Mouse (Mus musculus): ENCODE measurements around the gene AY761185. TPM values are rescaled to one million over a fixed set of nuclear protein-coding genes. Genes with fewer than 3 reads are reported as not detected.

AY761185 gene
- total RNA-seq (2023; ENCODE audit: inconsistent age), result not detected in 4 replicates

DNA sequence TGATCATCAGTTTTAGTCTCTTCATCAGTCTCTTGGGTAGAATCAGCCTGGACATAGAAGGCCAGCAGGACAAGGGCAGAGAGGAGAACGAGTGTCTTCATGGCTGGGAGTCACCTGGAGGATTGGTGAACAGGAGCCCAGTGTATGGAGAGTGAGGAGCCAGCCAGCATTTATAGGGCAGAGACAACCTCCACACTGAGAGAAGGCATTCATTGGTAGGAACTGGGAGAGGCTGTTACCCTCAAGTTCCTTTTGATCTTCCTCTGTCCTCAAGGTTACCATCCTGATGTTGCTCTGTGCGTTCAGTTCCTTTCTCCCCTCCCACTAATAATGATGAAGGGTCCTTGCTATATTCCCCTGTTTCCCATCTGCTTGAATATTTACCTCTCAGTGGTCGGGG, at the start of gene AY761185:
Gene AY761185 (minus strand): TSS at position 101 of the 400 bp plus-strand sequence.

DNA sequence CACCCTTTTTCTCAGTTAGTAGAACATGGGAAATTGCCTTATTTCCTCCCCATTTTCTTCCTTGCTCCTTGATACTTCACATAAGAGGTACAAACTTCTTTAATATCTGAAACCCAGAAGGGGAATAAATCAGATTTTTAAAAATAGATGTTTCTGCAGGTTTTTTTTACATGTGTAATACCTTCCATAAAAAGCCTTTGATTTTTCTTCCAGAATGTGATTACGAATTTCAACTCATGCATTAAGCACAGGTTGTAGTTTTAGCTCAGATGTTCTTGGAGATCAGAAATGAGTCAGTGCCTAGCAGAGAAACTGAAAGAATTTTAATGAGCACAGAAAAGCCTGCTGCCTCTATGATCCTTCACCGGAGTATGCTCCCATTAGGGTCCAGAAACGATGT, 22.5 kb downstream of the AY761185 start, which contains the start of gene Gm6040:
Gene Gm6040 (minus strand): TSS at position 101 of the 400 bp plus-strand sequence.

DNA sequence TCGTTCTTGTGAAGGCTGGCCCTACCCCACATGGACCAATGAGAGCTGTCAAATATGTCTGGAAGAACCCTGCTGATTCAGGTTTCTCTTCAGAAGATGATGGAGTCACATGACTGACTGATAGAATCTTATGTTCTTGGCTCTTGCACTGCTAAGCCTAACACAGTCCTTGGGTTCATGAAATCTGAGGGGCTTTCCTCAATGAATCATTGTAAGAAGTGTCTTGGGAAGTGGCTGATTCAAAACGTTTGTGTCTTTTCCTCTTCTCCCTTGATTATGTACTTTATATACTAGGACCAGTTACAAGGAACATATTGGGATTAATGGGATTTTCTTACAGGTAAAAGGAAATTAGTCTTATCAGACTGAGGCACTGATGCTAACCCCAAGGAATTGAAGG, 42.0 kb downstream of the AY761185 start, which contains the start of gene Gm15056:
Gene Gm15056 (minus strand): TSS at position 101 of the 400 bp plus-strand sequence.

Other genes with a start within 250 kb of the AY761185 start
- not detected in 4 replicates for gene Defb33, start 52.0 kb downstream of the AY761185 start, total RNA-seq (2023; ENCODE audit: inconsistent age)
- gene Gm15056, start 42.1 kb downstream of the AY761185 start, total RNA-seq (2023; ENCODE audit: inconsistent age), result not detected in 4 replicates
- not detected in 4 replicates for gene Gm6040, start 22.6 kb downstream of the AY761185 start, total RNA-seq (2023; ENCODE audit: inconsistent age)
- gene Defa21, start 80.8 kb upstream of the AY761185 start, total RNA-seq (2023; ENCODE audit: inconsistent age), result not detected in 4 replicates
- not detected in 4 replicates for gene Defa23, start 110.3 kb upstream of the AY761185 start, total RNA-seq (2023; ENCODE audit: inconsistent age)
- not detected in 4 replicates for gene Defa35, start 120.3 kb upstream of the AY761185 start, total RNA-seq (2023; ENCODE audit: inconsistent age)
- gene Defa25, start 139.7 kb upstream of the AY761185 start, total RNA-seq (2023; ENCODE audit: inconsistent age), result not detected in 4 replicates
- gene Gm14851, start 151.3 kb upstream of the AY761185 start, total RNA-seq (2023; ENCODE audit: inconsistent age), result not detected in 4 replicates
- not detected in 4 replicates for gene Defa30, start 189.9 kb upstream of the AY761185 start, total RNA-seq (2023; ENCODE audit: inconsistent age)
- not detected in 4 replicates for gene Defa22, start 217.6 kb upstream of the AY761185 start, total RNA-seq (2023; ENCODE audit: inconsistent age)
- not detected in 4 replicates for gene Defa31, start 246.9 kb upstream of the AY761185 start, total RNA-seq (2023; ENCODE audit: inconsistent age)

All from B cell, adult (primary cell).